Mouse (Mus musculus) midbrain, embryonic 15.5 days (tissue): ENCODE measurements at regions not wholly inside any gene's neighbourhood (a gene's known extent, or its start where the extent isn't known, plus 50 kb on each side); places are given as distances from the start of the nearest gene placed in this dataset.

Experiments
- ATAC-seq: fragments of 200-750 bp; cut with Nextera tagmentation; replicated peaks from 2 replicates; pipeline ENCODE4 v1.8.0; 2017; ENCODE audit warnings: moderate TSS enrichment
- H3K27ac ChIP-seq: fragments of 300-500 bp; sonication (generic); 2 replicates; pipeline ENCODE4 v1.5.1; 2015; ENCODE audit warnings: mild to moderate bottlenecking, inconsistent platforms
- H3K27me3 ChIP-seq: fragments of 300-500 bp; sonication (generic); replicated peaks from 2 replicates; pipeline ENCODE4 v1.6.1; 2015; ENCODE audit warnings: inconsistent platforms
- H3K36me3 ChIP-seq: fragments of 300-500 bp; sonication (generic); replicated peaks from 2 replicates; pipeline ENCODE4 v1.6.1; 2015; ENCODE audit warnings: inconsistent platforms
- H3K4me1 ChIP-seq: fragments of 300-500 bp; sonication (generic); 2 replicates; pipeline ENCODE4 v1.6.1; 2015; ENCODE audit warnings: inconsistent platforms
- H3K4me2 ChIP-seq: fragments of 300-500 bp; sonication (generic); 2 replicates; pipeline ENCODE4 v1.6.1; 2015; ENCODE audit warnings: inconsistent platforms, mild to moderate bottlenecking, moderate library complexity
- H3K4me3 ChIP-seq: fragments of 300-500 bp; sonication (generic); 2 replicates; pipeline ENCODE4 v1.5.1; 2015; ENCODE audit warnings: mild to moderate bottlenecking, inconsistent platforms
- H3K9ac ChIP-seq: fragments of 300-500 bp; sonication (generic); 2 replicates; pipeline ENCODE4 v1.6.1; 2015; ENCODE audit warnings: mild to moderate bottlenecking, inconsistent platforms
- H3K9me3 ChIP-seq: fragments of 300-500 bp; sonication (generic); 2 replicates; pipeline ENCODE4 v1.6.1; 2016; ENCODE audit warnings: inconsistent platforms
- WGBS: fragments of 180-500 bp; shearing (Covaris S2); methylation state at CpG from one replicate; pipeline ENCODE4 v1.1.7; 2015; ENCODE audit warnings: mixed read lengths; 5-methylcytosine and 5-hydroxymethylcytosine counted together

- no peak for ATAC-seq
- WGBS = 71% methylated on average over 1 of the region's 1 CpGs
- H3K4me3 ChIP-seq = no peak overlapping the region
- no peaks in the 10 kb centered on the region for H3K9me3 ChIP-seq
- H3K4me2 ChIP-seq = no peak overlapping the region
- H3K36me3 ChIP-seq = no peaks in the 10 kb centered on the region
- no peaks in the 10 kb centered on the region for H3K27me3 ChIP-seq
- H3K9ac ChIP-seq = no peak overlapping the region
- H3K27ac ChIP-seq = no peak overlapping the region
- H3K4me1 ChIP-seq = no peaks in the 10 kb centered on the region
Observed at GRCm38 (mm10) chr2:64706646-64707177, 318.1 kb downstream of the Grb14 start.

GRCm38 (mm10) chr2:64695974-64696373, 328.8 kb downstream of the Grb14 start:
- ATAC-seq = no peak
- Histone ChIP-seq H3K4me3 (no peak overlapping the region), H3K36me3 (no peaks in the 10 kb centered on the region), H3K4me1 (no peaks in the 10 kb centered on the region; the same call in 1 of the 2 replicates), H3K4me2 (no peak overlapping the region), H3K9me3 (no peaks in the 10 kb centered on the region), H3K9ac (no peak overlapping the region), H3K27ac (no peak overlapping the region), H3K27me3 (no peaks in the 10 kb centered on the region)
- WGBS = 86% methylated on average over 1 of the region's 1 CpGs

GRCm38 (mm10) chr2:64691444-64691843, 333.3 kb downstream of the Grb14 start:
- no peaks in the 10 kb centered on the region for H3K9me3 ChIP-seq
- no peaks in the 10 kb centered on the region; the same call in 1 of the 2 replicates for H3K4me1 ChIP-seq
- ATAC-seq = peak; percentile 63; the same call in 1 of the 2 replicates
- H3K27ac ChIP-seq = no peak overlapping the region
- no peak overlapping the region for H3K4me3 ChIP-seq
- WGBS = 78% methylated on average over 1 of the region's 1 CpGs
- no peaks in the 10 kb centered on the region for H3K36me3 ChIP-seq
- no peak overlapping the region for H3K9ac ChIP-seq
- H3K27me3 ChIP-seq = no peaks in the 10 kb centered on the region
- no peak overlapping the region for H3K4me2 ChIP-seq

GRCm38 (mm10) chr2:64690996-64691395, 333.8 kb downstream of the Grb14 start:
- no peaks in the 10 kb centered on the region for H3K36me3 ChIP-seq
- H3K9ac ChIP-seq = no peak overlapping the region
- no peak overlapping the region for H3K4me3 ChIP-seq
- ATAC-seq = no peak
- 82% methylated on average over 3 of the region's 3 CpGs for WGBS
- H3K27me3 ChIP-seq = no peaks in the 10 kb centered on the region
- no peaks in the 10 kb centered on the region for H3K9me3 ChIP-seq
- H3K27ac ChIP-seq = no peak overlapping the region
- H3K4me2 ChIP-seq = no peak overlapping the region
- H3K4me1 ChIP-seq = no peaks in the 10 kb centered on the region; the same call in 1 of the 2 replicates

DNA sequence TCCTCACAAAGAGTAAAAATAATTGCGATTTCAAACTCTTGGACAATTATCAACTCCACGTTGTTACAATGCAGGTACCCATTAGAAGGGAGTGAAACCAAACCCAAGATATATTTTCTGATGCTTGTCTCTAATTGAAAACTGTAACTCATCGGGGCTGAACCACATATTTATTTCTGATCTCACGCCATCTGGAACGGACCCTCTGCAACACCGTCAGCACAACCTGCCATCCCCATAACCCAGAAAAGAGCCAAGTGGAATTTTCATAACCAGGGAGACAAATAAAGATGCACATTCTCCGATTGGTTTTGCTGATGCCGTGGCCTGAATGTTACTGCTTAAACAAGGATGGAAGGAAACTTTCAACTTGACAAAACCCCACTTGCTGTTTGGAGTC, 338.0 kb downstream of the Grb14 start:
- Histone ChIP-seq H3K4me3 (no peak overlapping the region), H3K4me1 (no peaks in the 10 kb centered on the region; the same call in 1 of the 2 replicates)
- WGBS = 74% methylated on average over 8 of the region's 8 CpGs

GRCm38 (mm10) chr2:64649614-64650013, 375.2 kb downstream of the Grb14 start:
- no peaks in the 10 kb centered on the region for H3K27me3 ChIP-seq
- H3K27ac ChIP-seq = no peak overlapping the region
- H3K4me2 ChIP-seq = no peak overlapping the region
- no peaks in the 10 kb centered on the region for H3K36me3 ChIP-seq
- no peak for ATAC-seq
- no peaks in the 10 kb centered on the region for H3K4me1 ChIP-seq
- H3K4me3 ChIP-seq = no peak overlapping the region
- H3K9ac ChIP-seq = no peak overlapping the region
- WGBS = 87% methylated on average over 1 of the region's 1 CpGs
- H3K9me3 ChIP-seq = no peaks in the 10 kb centered on the region

More for the DNA sequence above, 338.0 kb downstream of the Grb14 start:
- no peak for ATAC-seq
- H3K36me3 ChIP-seq = no peaks in the 10 kb centered on the region
- H3K27me3 ChIP-seq = no peaks in the 10 kb centered on the region
- H3K9ac ChIP-seq = no peak overlapping the region
- no peaks in the 10 kb centered on the region for H3K9me3 ChIP-seq
- no peak overlapping the region for H3K27ac ChIP-seq
- H3K4me2 ChIP-seq = no peak overlapping the region

GRCm38 (mm10) chr2:64616931-64617330, 407.9 kb downstream of the Grb14 start:
- H3K27ac ChIP-seq = no peak overlapping the region
- no peak for ATAC-seq
- no peak overlapping the region for H3K4me2 ChIP-seq
- 70% methylated on average over 2 of the region's 2 CpGs for WGBS
- no peaks in the 10 kb centered on the region for H3K9me3 ChIP-seq
- no peak overlapping the region for H3K4me3 ChIP-seq
- no peak overlapping the region for H3K9ac ChIP-seq
- no peaks in the 10 kb centered on the region; the same call in 1 of the 2 replicates for H3K4me1 ChIP-seq
- H3K27me3 ChIP-seq = no peaks in the 10 kb centered on the region
- H3K36me3 ChIP-seq = no peaks in the 10 kb centered on the region

DNA sequence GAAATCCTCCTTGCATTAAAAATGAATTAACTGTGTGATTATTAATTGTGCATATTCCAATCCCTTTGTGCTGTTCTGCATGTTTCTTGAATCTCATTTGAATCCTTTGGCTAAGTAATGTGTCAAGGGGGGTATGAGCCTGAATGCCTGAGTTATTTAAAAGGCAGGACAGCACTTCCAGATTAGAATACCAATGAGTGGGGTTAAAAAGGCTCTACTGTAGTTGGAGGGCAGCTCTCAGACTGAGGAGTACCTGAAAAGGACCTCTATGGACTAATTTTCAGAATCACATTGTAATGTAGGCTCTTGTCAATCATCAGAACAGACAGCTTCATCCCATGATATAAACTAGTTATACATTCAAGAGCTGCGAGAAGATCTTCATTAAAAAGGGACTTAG, 417.9 kb downstream of the Grb14 start:
- Histone ChIP-seq H3K9ac (no peak overlapping the region), H3K36me3 (no peaks in the 10 kb centered on the region), H3K4me3 (no peak overlapping the region), H3K27me3 (no peaks in the 10 kb centered on the region), H3K4me2 (no peak overlapping the region), H3K9me3 (no peaks in the 10 kb centered on the region), H3K27ac (no peak overlapping the region), H3K4me1 (0 out of 2 replicates have a peak, but pooled peaks cover 2% of the 10 kb centered on the region)
- 24% methylated on average over 1 of the region's 1 CpGs for WGBS
- ATAC-seq = 0 out of 2 replicates have a peak, but pooled peaks have one; percentile 39

- H3K9ac ChIP-seq = no peak overlapping the region
- H3K4me3 ChIP-seq = no peak overlapping the region
- H3K4me1 ChIP-seq = no peaks in the 10 kb centered on the region
- H3K36me3 ChIP-seq = no peaks in the 10 kb centered on the region
- WGBS = 73% methylated on average over 3 of the region's 3 CpGs
- no peaks in the 10 kb centered on the region for H3K27me3 ChIP-seq
- no peaks in the 10 kb centered on the region for H3K9me3 ChIP-seq
- no peak for ATAC-seq
- no peak overlapping the region for H3K4me2 ChIP-seq
- no peak overlapping the region for H3K27ac ChIP-seq
Observed at GRCm38 (mm10) chr2:64582258-64582657, 442.5 kb downstream of the Grb14 start.

- Histone ChIP-seq H3K27ac (no peak overlapping the region), H3K4me1 (no peaks in the 10 kb centered on the region), H3K36me3 (no peaks in the 10 kb centered on the region), H3K9me3 (no peaks in the 10 kb centered on the region), H3K9ac (no peak overlapping the region), H3K4me2 (no peak overlapping the region), H3K27me3 (no peaks in the 10 kb centered on the region), H3K4me3 (no peak overlapping the region)
- 95% methylated on average over 5 of the region's 5 CpGs for WGBS
- no peak for ATAC-seq
Observed at GRCm38 (mm10) chr2:64536032-64536431, 438.2 kb upstream of the Fign start.

- Histone ChIP-seq H3K4me1 (no peaks in the 10 kb centered on the region), H3K4me3 (no peak overlapping the region), H3K9ac (no peak overlapping the region), H3K27ac (no peak overlapping the region), H3K36me3 (no peaks in the 10 kb centered on the region), H3K27me3 (no peaks in the 10 kb centered on the region), H3K4me2 (no peak overlapping the region), H3K9me3 (no peaks in the 10 kb centered on the region)
- no peak for ATAC-seq
- 54% methylated on average over 5 of the region's 5 CpGs for WGBS
Observed at GRCm38 (mm10) chr2:64535351-64535851, 437.6 kb upstream of the Fign start.

DNA sequence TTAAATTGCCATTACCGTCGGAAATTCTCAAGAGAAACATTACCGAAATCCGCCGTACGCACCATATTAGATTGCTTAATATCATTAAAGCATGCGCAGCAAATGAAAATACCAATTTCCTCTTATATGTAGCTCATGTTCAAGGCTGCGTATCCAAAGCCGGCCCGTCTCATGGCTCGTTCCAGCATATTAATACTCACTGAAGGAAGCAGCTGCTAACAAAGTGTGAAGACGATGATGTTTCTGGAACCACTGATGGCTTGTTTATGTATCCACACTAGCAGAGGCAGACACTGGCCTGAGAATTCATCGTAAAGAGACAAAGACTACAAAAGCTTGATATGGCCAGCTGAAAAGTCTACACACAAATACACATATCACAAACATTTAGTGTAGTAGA, 437.0 kb upstream of the Fign start:
- Histone ChIP-seq H3K4me1 (no peaks in the 10 kb centered on the region), H3K36me3 (no peaks in the 10 kb centered on the region), H3K9me3 (no peaks in the 10 kb centered on the region), H3K27ac (no peak overlapping the region), H3K9ac (no peak overlapping the region), H3K27me3 (no peaks in the 10 kb centered on the region), H3K4me3 (no peak overlapping the region), H3K4me2 (no peak overlapping the region)
- ATAC-seq = no peak
- WGBS = 79% methylated on average over 13 of the region's 13 CpGs

DNA sequence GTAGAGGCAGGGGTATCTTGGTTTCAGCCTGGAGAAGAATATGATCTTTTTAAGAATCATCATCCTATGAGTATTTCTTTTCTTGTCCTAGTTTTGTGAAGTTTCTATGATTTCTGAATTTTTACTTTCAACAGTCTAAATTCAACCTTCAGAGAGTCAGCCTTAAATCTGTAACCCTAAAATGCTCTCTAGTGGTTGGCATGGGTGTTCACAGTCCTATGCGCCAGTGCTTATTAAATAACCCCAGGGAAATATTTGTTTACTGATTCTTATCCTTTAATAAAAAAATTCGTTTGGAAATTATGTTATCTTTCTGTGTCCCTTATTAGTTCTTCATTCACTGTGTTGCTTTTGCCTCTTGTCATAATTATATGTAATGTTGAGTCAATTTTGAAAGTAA, 436.5 kb upstream of the Fign start:
- H3K27ac ChIP-seq = no peak overlapping the region
- H3K4me3 ChIP-seq = no peak overlapping the region
- no peak for ATAC-seq
- no peaks in the 10 kb centered on the region for H3K4me1 ChIP-seq
- H3K9ac ChIP-seq = no peak overlapping the region
- WGBS = 68% methylated on average over 2 of the region's 2 CpGs
- H3K9me3 ChIP-seq = no peaks in the 10 kb centered on the region
- H3K36me3 ChIP-seq = no peaks in the 10 kb centered on the region
- no peaks in the 10 kb centered on the region for H3K27me3 ChIP-seq
- no peak overlapping the region for H3K4me2 ChIP-seq
